Mouse (Mus musculus): ENCODE measurements around the gene Gramd4.

DNA sequence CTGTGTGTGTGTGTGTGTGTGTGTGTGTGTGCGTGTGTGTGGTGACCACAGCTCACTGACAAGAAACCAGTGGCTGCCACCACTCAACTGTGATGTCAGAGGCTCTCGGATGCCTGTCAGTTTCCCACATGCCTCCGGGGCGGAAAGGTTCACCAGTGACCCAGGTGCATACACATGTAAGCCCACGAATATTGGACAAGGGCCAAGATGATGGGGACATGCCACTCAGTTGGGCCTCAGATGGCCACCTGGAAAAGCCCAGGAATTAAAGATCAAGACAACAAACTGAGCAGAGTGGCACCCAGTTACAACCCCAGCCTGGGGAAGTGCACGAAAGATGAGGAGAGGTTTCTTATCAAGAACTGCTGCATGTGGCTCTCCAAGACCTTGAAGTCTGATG, 115.0 kb downstream of the Gramd4 start:
- TF ChIP-seq EP300 (IDR thresholded peaks at IDR 0.05; ENCODE audit: insufficient read depth, low read depth, low read length) (no peak), CTCF (IDR thresholded peaks at IDR 0.05) (no peak), POLR2A (IDR thresholded peaks at IDR 0.05; ENCODE audit: insufficient read depth, low read depth, low read length) (no peak)
